Mouse (Mus musculus): ENCODE measurements around the gene Depdc5. TPM values are rescaled to one million over a fixed set of nuclear protein-coding genes. Genes with fewer than 3 reads are reported as not detected.
"Not testable (repeated sequence)": the region's sequence is repeated elsewhere in the genome, so short reads cannot be mapped to it uniquely, and the experiment has no call there.

The Depdc5 gene
- total RNA-seq, 2 experiments from 2014 or later, result 67.7 to 69.6 TPM

- intact Hi-C loops (cut with DNase I), result loop anchor here (5.0 to 10.0 kb wide), 4 partner anchors 103 to 323 kb away; partner anchors contain the start of gene Depdc5
- no peak for TF ChIP-seq CTCF (IDR thresholded peaks at IDR 0.05)
- Histone ChIP-seq H3K4me3 (no peak overlapping the region), H3K27ac (no peak overlapping the region)
- DNase-seq (ENCODE audit: extremely low spot score in 1 of 2, low spot score in 2 of 2), result no peak
Measured at GRCm38 (mm10) chr5:33034916-33035315, 171.4 kb downstream of the Depdc5 start.

GRCm38 (mm10) chr5:33038656-33039509 is 175.4 kb downstream of the Depdc5 start:
- DNase-seq (ENCODE audit: extremely low spot score in 1 of 2, low spot score in 2 of 2), result no peak
- no peak for TF ChIP-seq CTCF (IDR thresholded peaks at IDR 0.05)
- intact Hi-C loops (cut with DNase I), result loop anchor here (1.0 to 10.0 kb wide), 3 partner anchors 104 to 327 kb away; no protein-coding TSS in a partner anchor
- Histone ChIP-seq H3K27ac (no peak overlapping the region), H3K4me3 (peak overlapping the region; percentile 27)

GRCm38 (mm10) chr5:33039510-33039911 is 176.0 kb downstream of the Depdc5 start:
- Histone ChIP-seq H3K27ac (no peak overlapping the region), H3K4me3 (peak overlapping the region; percentile 27)
- peak; percentile 74 for TF ChIP-seq CTCF (IDR thresholded peaks at IDR 0.05)
- peak; percentile 55 to 69 for DNase-seq (ENCODE audit: extremely low spot score in 1 of 2, low spot score in 2 of 2)
- intact Hi-C loops (cut with DNase I), result loop anchor here (1.0 to 10.0 kb wide), 3 partner anchors 104 to 327 kb away; no protein-coding TSS in a partner anchor

GRCm38 (mm10) chr5:33040735-33041134 is 177.2 kb downstream of the Depdc5 start:
- intact Hi-C loops (cut with DNase I); H3K27ac ChIP-seq; DNase-seq (ENCODE audit: extremely low spot score in 1 of 2, low spot score in 2 of 2); H3K4me3 ChIP-seq: not testable (repeated sequence)

- Histone ChIP-seq H3K27ac (no peak overlapping the region), H3K4me3 (no peak overlapping the region)
- intact Hi-C loops (cut with DNase I), result no loop called here
- DNase-seq (ENCODE audit: extremely low spot score in 1 of 2, low spot score in 2 of 2), result no peak
- no peak for TF ChIP-seq CTCF (IDR thresholded peaks at IDR 0.05)
Measured at GRCm38 (mm10) chr5:33043397-33043796, 179.9 kb downstream of the Depdc5 start.

Other genes with a start within 250 kb of the Depdc5 start
- 10 to 100 TPM; 63.6 to 64.3 TPM for gene Pisd, start 78.1 kb upstream of the Depdc5 start, total RNA-seq (2021)
- gene Gm20671, start 36.6 kb upstream of the Depdc5 start, total RNA-seq (2021), result not detected
- 10 to 100 TPM; 38.1 to 42.0 TPM for gene Prr14l, start 9.4 kb upstream of the Depdc5 start, total RNA-seq (2021)
- gene Ywhah, start 155.1 kb downstream of the Depdc5 start, total RNA-seq (2021), result 1,000 to 10,000 TPM; 1,061 to 1,220 TPM
- not detected for gene Slc5a1, start 240.5 kb downstream of the Depdc5 start, total RNA-seq (2021)